Mouse (Mus musculus): Measurements from ENCODE around the gene Map3k10.

Gene Map3k10

DNA sequence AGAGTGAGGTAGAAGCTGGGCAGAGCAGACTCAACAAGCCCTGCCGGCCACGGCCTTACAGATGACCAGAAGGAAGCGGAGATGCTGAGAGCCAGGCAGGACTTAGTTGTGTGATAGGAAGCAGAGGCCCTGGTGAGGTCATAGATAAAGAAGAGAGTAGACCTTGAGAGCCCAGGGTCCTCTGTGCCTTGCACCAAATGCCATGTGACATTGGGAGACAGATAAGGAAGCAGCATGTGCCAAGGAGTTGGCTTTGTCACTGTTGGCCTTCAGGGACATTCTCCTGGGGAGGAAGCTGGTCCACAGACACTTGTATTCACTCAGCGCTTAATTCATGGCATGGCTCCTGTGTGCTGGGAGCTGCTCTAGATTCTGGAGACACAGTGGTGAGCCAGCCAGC, 65.1 kb downstream of the Map3k10 start:
- DNase-seq (ENCODE audit: low read depth) = no peak

DNA sequence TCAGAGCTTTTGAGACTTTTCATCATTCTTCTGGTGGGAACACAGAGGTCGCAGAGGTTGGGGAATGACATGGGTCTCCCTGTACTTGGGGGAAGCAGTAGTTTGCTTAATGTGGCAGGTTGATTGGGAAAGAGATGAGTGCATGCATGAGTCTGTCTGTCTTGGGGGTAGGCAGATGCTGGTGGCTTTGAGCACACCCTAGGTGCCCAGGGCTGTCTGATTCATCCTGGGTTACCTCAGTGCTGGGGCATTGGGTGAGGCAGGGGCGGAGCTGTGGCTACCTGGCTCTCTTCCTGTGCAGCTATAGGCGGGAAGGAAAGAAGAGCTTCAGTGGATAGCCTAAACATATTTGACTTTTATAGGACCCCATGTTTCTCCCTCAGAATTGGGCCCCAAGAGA, 66.3 kb downstream of the Map3k10 start:
- DNase-seq (ENCODE audit: low read depth) = no peak

DNA sequence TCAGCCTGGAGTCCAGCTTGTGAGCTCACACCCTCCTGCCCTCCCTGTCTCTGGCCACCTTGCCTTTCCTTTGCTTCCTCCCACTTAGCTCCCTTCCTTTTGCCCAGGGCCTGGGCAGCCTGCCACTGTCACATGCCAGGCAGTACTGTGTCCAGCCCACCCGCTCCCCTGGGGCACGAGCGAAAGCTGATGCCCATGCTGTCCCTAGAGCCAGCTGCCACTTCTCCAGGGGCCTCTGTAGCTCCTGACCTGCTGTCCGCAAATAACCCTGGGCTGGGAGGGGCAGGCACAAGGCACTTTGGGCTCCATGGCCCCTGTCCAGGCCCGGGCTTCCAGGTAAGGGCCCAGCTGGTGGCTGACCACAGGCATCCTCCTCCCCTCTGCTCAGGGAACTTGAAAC, 66.8 kb downstream of the Map3k10 start:
- DNase-seq (ENCODE audit: low read depth) = no peak

- DNase-seq (ENCODE audit: low read depth) = no peak
Observed at GRCm38 (mm10) chr7:27606481-27607254, 67.7 kb downstream of the Map3k10 start.
